Mouse (Mus musculus) heart, adult 2 months (tissue): ENCODE data around the gene Nos3. TPM values are rescaled to one million over a fixed set of nuclear protein-coding genes. Genes with fewer than 3 reads are reported as not detected.

Experiments used
- DNase-seq, 2 experiments: peaks; one replicate each; pipeline ENCODE4 v3.0.0; 2021
- H3K27ac ChIP-seq: fragments of 200-600 bp; 2 replicates; pipeline ENCODE4 v1.8.1; 2022
- H3K27me3 ChIP-seq: fragments of 200-500 bp; 2 replicates; pipeline ENCODE4 v1.6.1; 2012; ENCODE audit warnings: mild to moderate bottlenecking, low read length, inconsistent platforms, mixed read lengths; ENCODE audit not compliant: control insufficient read depth, insufficient read depth
- H3K36me3 ChIP-seq: fragments of 200-500 bp; 2 replicates; pipeline ENCODE4 v1.6.1; 2012; ENCODE audit warnings: low read length, inconsistent platforms; ENCODE audit not compliant: control insufficient read depth, insufficient read depth
- H3K4me1 ChIP-seq: fragments of 200-500 bp; 2 replicates; pipeline ENCODE4 v1.6.1; 2011; ENCODE audit warnings: low read length; ENCODE audit not compliant: control insufficient read depth, insufficient read depth
- H3K4me3 ChIP-seq: fragments of 200-600 bp; 2 replicates; pipeline ENCODE4 v1.8.1; 2022
- H3K79me2 ChIP-seq: fragments of 200-500 bp; replicated peaks from 2 replicates; pipeline ENCODE4 v1.6.1; 2012; ENCODE audit warnings: mild to moderate bottlenecking, inconsistent platforms, low read length, moderate library complexity, mixed read lengths; ENCODE audit not compliant: control insufficient read depth, insufficient read depth
- H3K9ac ChIP-seq: fragments of 200-500 bp; 2 replicates; pipeline ENCODE4 v1.6.1; 2012; ENCODE audit warnings: low read depth, mild to moderate bottlenecking, control low read depth, inconsistent platforms, low read length, mixed read lengths
- CTCF ChIP-seq: fragments of 200-600 bp; IDR thresholded peaks from 2 replicates; pipeline ENCODE4 v1.8.1; 2022; ENCODE audit warnings: antibody characterized with exemption, mild to moderate bottlenecking, moderate library complexity
- EP300 ChIP-seq: fragments of 200-500 bp; IDR thresholded peaks from 2 replicates; pipeline ENCODE4 v1.6.1; 2011; ENCODE audit warnings: low read depth, low read length, control low read depth; ENCODE audit not compliant: insufficient read depth
- POLR2A ChIP-seq: fragments of 200-500 bp; IDR thresholded peaks from 2 replicates; pipeline ENCODE4 v1.6.1; 2011; ENCODE audit warnings: mild to moderate bottlenecking, low read depth, low read length, control low read depth; ENCODE audit not compliant: insufficient read depth
- WGBS: fragments of 180-500 bp; shearing (Covaris S2); methylation state at CpG from one replicate; pipeline ENCODE4 v1.1.7; 2018; 5-methylcytosine and 5-hydroxymethylcytosine counted together
- intact Hi-C: fragments of 180-260 bp; cut with DNase I; formaldehyde crosslinking; loops from one replicate; pipeline ENCODE4 v1.15.1; 2025
- polyA plus RNA-seq: library from polyadenylated mRNA; depleted of rRNA; stranded (reverse); fragments of >200 nt; gene quantifications from 2 replicates; pipeline ENCODE4 v1.2.3, GENCODE M21; 2012
- total RNA-seq, 2 experiments: library from RNA; stranded (reverse); gene quantifications; 2 replicates each; pipeline ENCODE4 v1.2.3; 2021

The Nos3 gene
- total and polyA plus RNA-seq, 3 experiments: 23.5 to 30.7 (median 24.4) TPM

DNA sequence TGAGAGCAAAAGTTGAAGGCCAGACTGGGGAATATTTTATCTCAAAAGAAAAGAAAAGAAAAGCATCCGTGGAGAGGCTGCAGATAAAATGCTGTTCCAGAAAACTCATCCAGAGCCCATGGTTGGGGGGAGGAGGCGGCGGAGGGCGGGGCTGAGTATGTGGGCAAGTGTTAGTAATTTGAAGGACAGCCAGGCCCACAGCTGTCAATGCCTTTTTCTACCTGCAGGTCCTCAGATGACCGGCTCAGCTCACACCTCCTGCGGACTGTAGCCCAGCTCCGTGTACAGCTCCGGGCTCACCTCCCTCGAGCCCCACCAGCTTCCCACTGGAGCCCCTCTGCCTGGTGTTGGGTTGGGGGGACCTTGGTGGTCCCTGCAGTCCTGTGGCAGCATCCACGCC is 35.1 kb downstream of the Nos3 start:
- H3K36me3 ChIP-seq: no peaks in the 10 kb centered on the region
- 74% methylated on average over 10 of the region's 10 CpGs for WGBS
- no peaks in the 10 kb centered on the region for H3K27me3 ChIP-seq
- TF ChIP-seq CTCF (no peak), EP300 (no peak), POLR2A (no peak)
- H3K4me3 ChIP-seq: no peak overlapping the region
- no peaks in the 10 kb centered on the region for H3K4me1 ChIP-seq
- H3K9ac ChIP-seq: no peak overlapping the region
- no peak overlapping the region for H3K27ac ChIP-seq
- no peak for DNase-seq
- intact Hi-C loops: no loop called here
- no peaks in the 10 kb centered on the region for H3K79me2 ChIP-seq

DNA sequence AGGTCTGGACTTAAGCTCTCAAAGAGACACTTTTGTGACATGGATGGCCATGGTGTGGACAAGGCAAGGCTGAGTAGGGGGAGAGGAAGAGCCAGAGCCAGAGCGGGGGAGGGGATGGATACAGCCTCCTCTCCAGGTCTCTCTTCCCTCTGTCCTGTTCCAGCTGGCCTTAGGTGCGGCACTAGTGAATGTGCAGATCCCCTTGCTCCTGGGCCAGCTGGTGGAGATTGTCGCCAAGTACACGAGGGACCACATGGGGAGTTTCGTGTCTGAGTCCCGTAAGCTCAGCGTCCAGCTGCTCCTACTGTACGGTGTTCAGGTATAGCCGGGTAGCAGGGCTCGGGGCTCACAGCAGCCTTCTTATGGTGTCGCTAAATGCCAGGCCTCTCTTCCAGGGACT is 35.8 kb downstream of the Nos3 start:
- Histone ChIP-seq H3K36me3 (no peaks in the 10 kb centered on the region), H3K27me3 (no peaks in the 10 kb centered on the region), H3K4me1 (no peaks in the 10 kb centered on the region), H3K79me2 (no peaks in the 10 kb centered on the region), H3K9ac (no peak overlapping the region), H3K4me3 (no peak overlapping the region), H3K27ac (no peak overlapping the region)
- intact Hi-C loops: no loop called here
- 86% methylated on average over 11 of the region's 11 CpGs for whole genome bisulfite sequencing
- DNase-seq: no peak
- TF ChIP-seq CTCF: no peak
- TF ChIP-seq POLR2A: no peak
- no peak for TF ChIP-seq EP300

DNA sequence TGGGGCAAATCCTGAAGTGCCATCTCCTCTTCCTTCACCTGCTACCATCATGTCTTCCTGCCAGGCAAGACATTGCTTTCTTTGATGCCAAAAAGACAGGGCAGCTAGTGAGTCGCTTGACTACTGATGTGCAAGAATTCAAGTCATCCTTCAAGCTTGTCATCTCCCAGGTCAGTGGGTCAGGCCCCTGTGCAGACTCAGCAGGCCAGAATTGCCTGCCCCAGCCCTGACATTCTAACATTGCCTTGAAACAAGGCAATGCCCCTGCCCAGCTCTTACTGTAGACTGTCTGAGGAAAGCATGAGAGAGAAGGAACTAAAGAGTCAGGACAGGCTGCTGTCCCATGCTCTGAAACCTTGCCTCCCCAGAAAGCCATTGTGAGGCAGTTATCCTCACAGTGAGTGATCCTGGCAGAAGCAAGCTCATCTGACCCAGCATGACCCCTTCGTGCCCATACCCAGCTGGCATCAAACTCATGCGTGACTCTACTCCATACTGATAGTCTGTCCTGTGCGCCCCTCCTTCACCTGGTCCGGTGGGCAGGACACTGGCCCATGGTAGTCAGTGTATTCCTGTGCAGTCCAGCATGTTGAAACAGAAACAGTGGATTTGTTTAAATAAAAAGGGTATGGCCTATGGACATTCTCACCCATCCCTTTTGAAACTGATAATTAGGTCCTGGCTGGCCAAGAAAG is 36.4 kb downstream of the Nos3 start:
- Histone ChIP-seq H3K4me3 (no peak overlapping the region), H3K36me3 (no peaks in the 10 kb centered on the region), H3K27me3 (no peaks in the 10 kb centered on the region), H3K79me2 (no peaks in the 10 kb centered on the region), H3K4me1 (no peaks in the 10 kb centered on the region), H3K9ac (no peak overlapping the region), H3K27ac (no peak overlapping the region)
- 79% methylated on average over 5 of the region's 5 CpGs for WGBS
- intact Hi-C loops: no loop called here
- no peak for DNase-seq
- TF ChIP-seq POLR2A: no peak
- no peak for TF ChIP-seq CTCF
- TF ChIP-seq EP300: no peak

DNA sequence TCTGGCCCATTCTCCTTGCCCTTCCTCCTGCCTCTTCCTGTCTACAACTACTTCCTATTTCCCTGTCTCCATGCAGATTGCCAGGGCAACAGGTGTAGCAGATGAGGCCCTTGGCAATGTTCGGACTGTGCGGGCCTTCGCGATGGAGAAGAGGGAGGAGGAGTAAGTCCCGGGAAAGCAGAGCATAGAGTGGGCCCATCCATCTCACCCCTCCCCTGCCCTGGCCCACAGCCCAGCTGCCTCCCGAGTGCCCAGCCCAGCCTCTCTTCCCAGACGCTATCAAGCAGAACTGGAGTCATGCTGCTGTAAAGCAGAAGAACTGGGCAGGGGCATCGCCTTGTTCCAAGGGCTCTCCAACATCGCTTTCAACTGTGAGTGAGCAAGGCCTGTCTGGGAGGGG is 37.4 kb downstream of the Nos3 start:
- Histone ChIP-seq H3K36me3 (no peaks in the 10 kb centered on the region), H3K4me3 (no peak overlapping the region), H3K27ac (no peak overlapping the region), H3K27me3 (no peaks in the 10 kb centered on the region), H3K79me2 (no peaks in the 10 kb centered on the region), H3K9ac (no peak overlapping the region), H3K4me1 (no peaks in the 10 kb centered on the region)
- intact Hi-C loops: no loop called here
- TF ChIP-seq POLR2A (no peak), CTCF (no peak), EP300 (no peak)
- whole genome bisulfite sequencing: 56% methylated on average over 9 of the region's 9 CpGs
- no peak for DNase-seq

DNA sequence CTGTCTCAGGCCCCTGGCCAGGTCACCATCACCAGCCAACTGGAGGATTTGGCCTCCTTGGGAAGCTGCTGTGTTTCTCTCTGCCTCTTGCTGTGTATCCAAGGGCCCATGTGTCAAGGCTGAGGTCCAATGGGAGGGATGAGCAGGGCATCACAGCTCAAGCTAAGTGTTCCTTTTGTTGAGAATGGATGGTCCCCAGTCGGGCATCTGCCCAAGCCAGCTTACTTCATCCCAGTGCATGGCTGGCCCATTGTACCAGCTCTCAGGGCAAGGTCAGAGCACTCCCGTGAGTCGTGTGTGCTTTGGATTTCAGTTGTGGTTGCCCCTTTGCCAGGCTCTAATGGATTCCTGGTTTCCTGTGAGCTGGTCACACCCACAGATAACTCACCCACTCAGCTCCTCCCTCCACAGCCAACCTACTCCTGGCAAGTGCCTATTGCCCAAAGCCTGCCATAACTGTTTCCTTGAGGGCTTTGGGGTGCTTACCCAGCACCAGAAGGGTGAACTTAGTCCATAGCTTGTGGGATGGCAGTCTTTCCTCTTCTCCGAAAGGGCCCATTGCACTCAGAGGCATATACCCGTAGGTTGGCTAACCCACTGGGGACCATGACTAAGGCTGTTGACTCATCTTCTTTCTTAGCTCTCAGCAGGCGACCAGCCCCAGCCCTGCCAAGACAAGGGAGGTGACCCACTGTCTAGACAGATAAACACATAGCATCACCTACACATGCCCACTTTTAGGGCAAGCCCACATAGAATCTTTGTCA is 40.2 kb downstream of the Nos3 start:
- intact Hi-C loops: no loop called here
- Histone ChIP-seq H3K4me1 (no peaks in the 10 kb centered on the region; the same call in 1 of the 2 replicates), H3K79me2 (no peaks in the 10 kb centered on the region), H3K36me3 (no peaks in the 10 kb centered on the region), H3K27me3 (no peaks in the 10 kb centered on the region), H3K9ac (no peak overlapping the region), H3K27ac (no peak overlapping the region), H3K4me3 (no peak overlapping the region)
- no peak for DNase-seq
- 67% methylated on average over 6 of the region's 6 CpGs for WGBS
- TF ChIP-seq POLR2A (no peak), EP300 (no peak), CTCF (no peak)

DNA sequence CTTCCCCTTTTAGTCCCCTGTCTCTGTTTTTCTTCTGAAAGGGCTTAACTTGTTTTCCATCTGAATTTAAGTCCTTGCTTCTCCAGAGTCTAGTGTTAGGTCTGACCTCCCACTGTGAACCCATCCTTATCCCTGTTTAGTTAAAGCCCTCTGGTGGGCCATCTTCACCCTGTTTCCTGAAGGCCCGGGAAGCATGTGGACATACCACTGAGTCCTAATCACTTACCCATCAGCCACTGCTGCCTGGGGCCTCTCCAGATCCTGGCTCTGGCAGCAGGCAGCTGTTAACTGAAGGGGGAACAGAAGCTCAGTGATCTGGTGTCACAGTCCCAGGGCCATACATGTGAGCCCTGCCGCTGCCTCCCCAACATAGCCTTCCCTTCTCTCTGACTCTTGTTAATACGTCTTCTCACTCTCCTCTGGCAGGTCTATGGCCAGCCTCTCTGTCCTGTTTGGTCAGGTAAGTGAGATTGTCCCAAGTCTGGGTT is 40.8 kb downstream of the Nos3 start:
- DNase-seq: no peak
- H3K9ac ChIP-seq: no peak overlapping the region
- intact Hi-C loops: no loop called here
- no peak for TF ChIP-seq CTCF
- TF ChIP-seq EP300: no peak
- TF ChIP-seq POLR2A: no peak
- no peaks in the 10 kb centered on the region for H3K36me3 ChIP-seq
- 51% methylated on average over 3 of the region's 3 CpGs for WGBS
- no peaks in the 10 kb centered on the region for H3K79me2 ChIP-seq
- no peaks in the 10 kb centered on the region; the same call in 1 of the 2 replicates for H3K4me1 ChIP-seq
- H3K4me3 ChIP-seq: no peak overlapping the region
- no peak overlapping the region for H3K27ac ChIP-seq
- H3K27me3 ChIP-seq: no peaks in the 10 kb centered on the region
